Mouse (Mus musculus) testis, adult 2 months (tissue): ENCODE results near the gene Cdkl1.

Experiments used
- CTCF ChIP-seq: fragments of 200-500 bp; IDR thresholded peaks from 2 replicates; pipeline ENCODE4 v1.5.1; 2012; ENCODE audit warnings: low read depth, mild to moderate bottlenecking, inconsistent platforms, low read length, moderate library complexity; ENCODE audit not compliant: control insufficient read depth, insufficient read depth, insufficient replicate concordance
- POLR2A ChIP-seq: fragments of 200-500 bp; IDR thresholded peaks from 2 replicates; pipeline ENCODE4 v1.6.1; 2012; ENCODE audit warnings: low read depth, mild to moderate bottlenecking, inconsistent platforms, low read length, moderate library complexity; ENCODE audit not compliant: control insufficient read depth

- no peak for TF ChIP-seq POLR2A
- TF ChIP-seq CTCF, result no peak
These were observed 25.5 kb downstream of the Cdkl1 start for GRCm38 (mm10) chr12:69765543-69765942.
